Mouse (Mus musculus) megakaryocyte-erythroid progenitor cell, adult 5-6 weeks (primary cell): ENCODE measurements around the gene Jaml. TPM values are rescaled to one million over a fixed set of nuclear protein-coding genes. Genes with fewer than 3 reads are reported as not detected.

Source experiments
- ATAC-seq: replicated peaks from 2 replicates; pipeline ENCODE4 v1.8.0; 2016; ENCODE audit warnings: mild to moderate bottlenecking, inconsistent platforms; ENCODE audit not compliant: severe bottlenecking, poor library complexity, low FRiP score, low TSS enrichment
- total RNA-seq, 2 experiments: library from RNA; stranded (forward) in 1 of 2; stranded (reverse) in 1 of 2; fragments of 200-1000, 215-1000 nt in 1 of 2; fragments of >200 nt in 1 of 2; fragmentation: Nextera tagmentation in 1 of 2; gene quantifications; 2 replicates each; pipeline ENCODE4 v1.2.3; 2014 to 2017

Jaml gene
- total RNA-seq, 2 experiments from 2014 or later = 0.81 to 0.94 TPM

DNA sequence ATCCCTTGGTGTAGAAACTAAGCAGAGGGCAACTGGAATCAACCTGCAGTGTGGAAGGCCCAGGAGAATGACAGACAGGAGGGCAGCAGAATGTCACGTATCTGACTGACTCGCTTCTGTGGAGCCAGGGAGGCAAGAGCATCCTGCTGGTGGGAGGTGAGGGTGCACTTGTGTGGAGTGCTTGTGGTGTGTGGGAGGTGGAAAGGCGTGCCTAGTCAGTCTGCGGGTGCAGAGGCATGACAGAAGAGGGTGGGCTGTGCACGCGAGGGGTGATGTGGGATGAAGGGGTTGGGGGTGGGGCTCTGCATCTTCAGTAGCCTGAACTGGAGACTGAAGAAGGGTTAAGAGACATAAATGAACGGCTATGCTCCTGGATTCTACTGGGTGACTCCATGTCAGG lies 74.4 kb downstream of the Jaml start:
- no peak for ATAC-seq

Other genes starting within 250 kb of the Jaml start
- 97.4 and 110 TPM in 2 replicates for gene Kmt2a, start 197.9 kb upstream of the Jaml start, total RNA-seq (2014; fragmentation: Nextera tagmentation)
- gene Kmt2a, start 197.9 kb upstream of the Jaml start, total RNA-seq (2017) = 14.0 and 23.6 TPM in 2 replicates
- 751 and 827 TPM in 2 replicates for gene Atp5l, start 158.4 kb upstream of the Jaml start, total RNA-seq (2014; fragmentation: Nextera tagmentation)
- 149 and 255 TPM in 2 replicates for gene Atp5l, start 158.4 kb upstream of the Jaml start, total RNA-seq (2017)
- gene Ube4a, start 113.6 kb upstream of the Jaml start, total RNA-seq (2014; fragmentation: Nextera tagmentation) = 58.0 and 64.3 TPM in 2 replicates
- gene Ube4a, start 113.6 kb upstream of the Jaml start, total RNA-seq (2017) = 40.6 and 50.2 TPM in 2 replicates
- 2.3 and 17.7 TPM in 2 replicates for gene Cd3g, start 98.8 kb upstream of the Jaml start, total RNA-seq (2014; fragmentation: Nextera tagmentation)
- 2.6 and 14.6 TPM in 2 replicates for gene Cd3g, start 98.8 kb upstream of the Jaml start, total RNA-seq (2017)
- gene Cd3d, start 97.4 kb upstream of the Jaml start, total RNA-seq (2014; fragmentation: Nextera tagmentation) = 5.5 and 24.0 TPM in 2 replicates
- gene Cd3d, start 97.4 kb upstream of the Jaml start, total RNA-seq (2017) = not detected in 2 replicates
- 10.5 and 20.5 TPM in 2 replicates for gene Cd3e, start 69.6 kb upstream of the Jaml start, total RNA-seq (2014; fragmentation: Nextera tagmentation)
- not detected in 2 replicates for gene Cd3e, start 69.6 kb upstream of the Jaml start, total RNA-seq (2017)
- 0.77 TPM in 1 of 2 replicates, not detected in the other for gene Mpzl2, start 39.4 kb upstream of the Jaml start, total RNA-seq (2014; fragmentation: Nextera tagmentation)
- gene Mpzl2, start 39.4 kb upstream of the Jaml start, total RNA-seq (2017) = not detected in 2 replicates
- not detected in 2 replicates for gene Mpzl3, start 24.0 kb upstream of the Jaml start, total RNA-seq (2014; fragmentation: Nextera tagmentation)
- gene Mpzl3, start 24.0 kb upstream of the Jaml start, total RNA-seq (2017) = 0.65 TPM in 1 of 2 replicates, not detected in the other
- gene Scn2b, start 38.6 kb downstream of the Jaml start, total RNA-seq (2014; fragmentation: Nextera tagmentation) = not detected in 2 replicates
- not detected in 2 replicates for gene Scn2b, start 38.6 kb downstream of the Jaml start, total RNA-seq (2017)
- 0.22 and 1.2 TPM in 2 replicates for gene Scn4b, start 59.2 kb downstream of the Jaml start, total RNA-seq (2014; fragmentation: Nextera tagmentation)
- gene Scn4b, start 59.2 kb downstream of the Jaml start, total RNA-seq (2017) = 1.1 TPM in 1 of 2 replicates, not detected in the other
- gene BC049352, start 102.8 kb downstream of the Jaml start, total RNA-seq (2014; fragmentation: Nextera tagmentation) = not detected in 2 replicates
- not detected in 2 replicates for gene BC049352, start 102.8 kb downstream of the Jaml start, total RNA-seq (2017)
- not detected in 2 replicates for gene Tmprss4, start 124.9 kb downstream of the Jaml start, total RNA-seq (2014; fragmentation: Nextera tagmentation)
- not detected in 2 replicates for gene Tmprss4, start 124.9 kb downstream of the Jaml start, total RNA-seq (2017)
- 0.12 and 2.7 TPM in 2 replicates for gene Il10ra, start 190.0 kb downstream of the Jaml start, total RNA-seq (2014; fragmentation: Nextera tagmentation)
- 0.30 and 1.4 TPM in 2 replicates for gene Il10ra, start 190.0 kb downstream of the Jaml start, total RNA-seq (2017)
- gene Tmprss13, start 239.9 kb downstream of the Jaml start, total RNA-seq (2014; fragmentation: Nextera tagmentation) = not detected in 2 replicates
- gene Tmprss13, start 239.9 kb downstream of the Jaml start, total RNA-seq (2017) = not detected in 2 replicates